Mouse (Mus musculus): ENCODE data around the gene Palld.

DNA sequence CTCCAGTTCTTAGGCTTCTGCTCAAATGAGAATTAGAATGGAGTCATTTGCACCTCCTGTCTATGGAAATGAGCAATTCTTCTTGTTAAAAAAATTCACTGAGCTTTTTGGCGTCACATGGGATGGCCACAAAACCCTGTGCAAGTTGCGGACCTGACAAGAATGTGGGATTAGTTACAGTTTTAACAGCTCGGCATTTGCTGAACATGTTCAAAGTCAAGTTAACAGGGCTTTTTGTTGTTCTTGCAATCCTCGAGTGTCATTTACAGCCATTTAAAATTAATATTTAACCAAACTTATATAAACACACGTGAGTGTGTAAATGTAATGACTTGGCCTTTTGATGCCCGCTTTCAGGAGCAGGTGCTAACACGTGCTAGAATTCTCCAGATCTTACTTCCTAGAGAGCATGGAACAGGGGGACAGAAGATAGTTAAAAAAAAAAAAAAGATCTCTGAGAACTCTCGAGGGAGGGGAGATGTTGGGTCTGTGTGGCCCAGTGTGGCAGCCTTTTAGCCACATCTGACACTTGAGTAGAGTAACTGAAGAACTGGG is 276.8 kb downstream of the Palld start:
- no peak for TF ChIP-seq TAL1 (IDR thresholded peaks at IDR 0.05; ENCODE audit: low read length)
- no peak for TF ChIP-seq GATA1 (IDR thresholded peaks at IDR 0.05; ENCODE audit: low read length)
